Mouse (Mus musculus) retina, postnatal 7 days (tissue): Measurements from ENCODE around the gene Mrpl49.

Source experiments
- DNase-seq: peaks from one replicate; pipeline ENCODE4 v3.0.0-alpha.2; 2012; ENCODE audit warnings: low read depth, low spot score

Gene Mrpl49

GRCm38 (mm10) chr19:6037695-6038094 is 19.9 kb downstream of the Mrpl49 start:
- DNase-seq, result no peak

DNA sequence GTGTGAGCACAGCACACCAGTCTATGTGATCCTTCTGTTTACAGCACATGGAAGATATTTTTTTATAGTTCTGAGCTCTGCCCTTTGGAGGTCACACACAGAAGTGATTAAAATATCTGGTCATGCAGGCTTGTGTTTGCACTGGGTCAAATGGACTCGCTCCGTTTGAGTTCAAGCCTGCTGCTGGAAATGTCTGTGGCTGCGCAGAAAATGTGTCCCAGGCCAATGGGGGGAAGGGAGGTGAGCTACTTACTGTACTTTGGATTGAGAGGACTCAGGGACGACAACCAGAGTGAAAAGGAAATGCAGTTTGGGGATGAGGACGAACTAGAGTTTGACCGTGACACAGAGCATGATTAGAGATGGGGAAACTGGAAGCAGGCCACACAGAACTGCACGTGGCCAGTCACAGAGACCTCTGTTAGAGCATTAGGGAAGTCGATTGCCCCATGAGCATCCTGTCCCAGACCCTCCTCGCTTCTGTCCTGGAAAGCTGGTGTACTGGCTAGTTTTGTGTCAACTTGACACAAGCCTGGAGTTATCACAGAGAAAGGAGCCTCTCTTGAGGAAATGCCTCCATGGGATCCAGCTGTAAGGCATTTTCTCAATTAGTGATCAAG is 21.5 kb downstream of the Mrpl49 start:
- DNase-seq, result no peak

DNA sequence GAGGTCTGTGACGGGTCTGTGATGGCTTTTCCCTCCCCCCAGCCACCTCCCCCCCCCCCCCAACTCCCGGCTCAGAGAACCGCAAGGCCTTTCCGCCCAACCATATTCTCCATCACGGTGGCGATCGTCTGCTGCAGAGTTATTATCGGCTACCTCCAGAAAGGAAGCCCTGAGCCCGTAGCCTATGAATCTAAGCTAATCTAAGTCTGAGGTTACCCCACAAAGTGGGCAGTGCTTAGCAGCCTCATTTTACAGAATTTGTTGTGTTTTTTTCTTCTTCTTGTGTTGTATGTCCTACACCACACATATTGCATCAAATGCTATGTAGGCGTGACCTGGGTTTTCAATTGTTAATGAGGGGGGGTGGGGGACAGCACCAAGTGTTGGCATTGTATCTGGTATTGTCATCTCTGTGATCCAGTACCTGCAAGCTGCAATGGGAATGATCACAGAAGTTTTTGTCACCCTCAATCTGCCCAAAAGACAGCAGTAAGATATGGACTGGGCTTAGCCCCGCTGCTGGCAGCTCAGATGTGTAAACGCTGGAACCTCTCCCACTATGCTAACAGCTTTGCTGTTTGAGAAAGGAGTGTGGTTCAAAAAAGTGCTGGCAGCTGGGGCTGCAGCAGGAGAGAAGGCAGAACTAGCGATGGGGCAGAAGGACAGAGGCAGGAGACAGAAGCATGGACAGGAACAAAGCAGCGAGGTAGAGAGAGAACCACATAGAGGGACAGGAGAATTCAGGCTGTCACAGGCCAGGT is 26.9 kb downstream of the Mrpl49 start:
- DNase-seq, result no peak

DNA sequence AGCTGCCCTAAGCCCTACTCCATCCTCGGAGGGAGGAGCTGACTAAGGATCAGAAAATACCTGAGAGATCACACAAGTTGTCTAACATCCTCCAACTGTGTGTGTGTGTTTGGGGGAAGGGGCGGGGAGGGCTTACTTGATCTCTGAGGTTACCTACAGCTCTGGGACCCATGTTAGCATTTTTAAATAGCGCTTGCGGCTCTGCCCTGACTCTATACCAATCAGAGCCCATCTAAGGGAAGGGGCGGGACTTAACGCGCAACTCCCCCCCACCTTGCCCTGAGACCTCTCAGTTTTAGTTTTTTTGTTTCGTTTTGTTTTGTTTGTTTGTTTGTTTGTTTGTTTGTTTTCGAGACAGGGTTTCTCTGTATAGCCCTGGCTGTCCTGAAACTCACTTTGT is 28.2 kb downstream of the Mrpl49 start:
- no peak for DNase-seq

GRCm38 (mm10) chr19:6028991-6029390 is 28.6 kb downstream of the Mrpl49 start:
- DNase-seq, result no peak

DNA sequence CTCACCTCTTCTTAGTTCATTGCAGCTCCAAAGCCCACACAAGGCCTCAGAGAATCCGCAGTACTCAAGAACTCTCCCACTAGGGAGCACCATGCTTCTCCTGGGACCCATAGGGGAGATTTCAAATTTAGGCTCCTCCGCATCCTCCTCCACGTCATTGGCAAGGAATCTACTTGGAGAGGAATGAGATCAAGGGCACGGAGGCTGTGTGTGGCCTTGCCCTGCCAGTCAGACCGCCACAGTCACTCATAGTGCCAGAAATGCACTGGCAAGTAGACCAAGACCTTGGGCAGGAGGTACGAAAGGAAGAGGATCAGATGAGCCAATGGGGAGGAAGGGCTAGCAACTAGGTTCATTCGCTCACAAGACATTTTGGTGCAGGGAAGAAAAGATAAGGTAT is 33.7 kb downstream of the Mrpl49 start:
- DNase-seq, result no peak

- DNase-seq, result no peak
Observed at GRCm38 (mm10) chr19:6023059-6023458, 34.5 kb downstream of the Mrpl49 start.

- DNase-seq, result no peak
Observed at GRCm38 (mm10) chr19:6020276-6020675, 37.3 kb downstream of the Mrpl49 start.

GRCm38 (mm10) chr19:6018142-6019089 is 39.2 kb downstream of the Mrpl49 start:
- peak; percentile 72 for DNase-seq

- DNase-seq, result no peak
Observed at GRCm38 (mm10) chr19:6016532-6016931, 41.1 kb downstream of the Mrpl49 start.

DNA sequence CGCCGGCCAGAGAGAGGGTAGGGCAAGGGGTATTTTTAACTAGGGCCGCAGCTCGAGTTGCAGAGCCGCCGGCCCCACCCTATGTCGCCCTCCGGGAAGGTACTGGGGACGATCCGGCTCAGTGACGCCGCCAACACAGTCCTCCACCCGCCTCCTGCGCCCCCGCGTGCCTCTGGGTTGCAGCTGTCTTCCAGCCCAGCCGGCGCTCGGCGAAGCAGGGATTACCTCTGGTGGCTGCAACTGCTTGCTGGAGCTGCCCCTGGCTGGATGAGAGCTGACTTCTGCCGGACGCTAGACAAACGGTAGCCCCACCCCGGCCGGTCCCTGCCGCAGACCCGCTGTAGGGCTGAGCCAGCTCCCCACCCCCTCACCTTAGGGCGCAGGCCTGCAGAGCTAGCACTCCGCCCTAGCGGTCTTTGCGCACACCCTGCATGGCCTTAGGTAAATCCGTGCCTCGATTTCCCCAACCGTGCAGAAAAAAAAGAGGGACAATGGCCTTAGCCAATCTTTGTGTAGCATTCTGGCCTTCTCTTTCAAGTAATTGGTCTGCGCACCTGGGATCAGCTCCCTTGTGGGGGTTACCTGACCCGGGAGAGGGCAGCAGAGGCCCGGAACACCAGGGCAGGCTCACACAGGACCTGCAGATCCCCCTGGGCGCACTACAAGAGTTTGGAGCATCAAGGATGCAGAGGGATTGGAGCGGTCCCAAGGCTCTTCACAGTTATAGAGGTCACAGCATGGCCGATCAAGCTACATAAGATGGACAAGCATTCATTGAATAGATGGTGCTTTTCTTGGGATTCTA is 41.9 kb downstream of the Mrpl49 start, which contains the start of gene Capn1:
Gene Capn1, minus strand, starts transcription at position 387 of the 805 bp plus-strand sequence.
- DNase-seq, result peak; percentile 53

DNA sequence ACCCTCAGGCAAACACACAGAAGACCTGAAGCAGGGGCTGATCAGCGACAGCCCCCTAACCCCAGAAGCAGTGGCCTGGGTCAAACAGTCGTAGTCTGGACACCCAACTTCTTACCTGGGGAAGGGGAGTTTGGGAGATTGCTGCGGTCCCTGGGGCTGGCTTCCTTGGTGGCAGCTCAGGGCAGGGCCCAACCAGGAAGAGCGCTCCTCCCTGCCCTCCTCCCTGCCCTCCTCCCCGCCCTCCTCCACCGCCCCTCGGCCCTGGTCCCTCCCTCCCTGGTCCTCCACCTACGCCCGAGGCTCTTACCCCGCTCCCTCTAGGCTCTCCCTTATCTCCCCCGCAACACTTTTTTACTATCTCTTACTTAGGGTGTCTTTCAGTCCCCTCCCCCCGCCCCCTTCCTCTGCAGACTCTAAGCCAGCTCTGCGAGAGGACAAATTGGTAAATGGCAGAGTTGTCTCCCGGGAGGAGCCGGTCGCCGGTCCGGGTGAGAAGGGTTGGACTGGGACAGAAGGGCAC is 42.5 kb downstream of the Mrpl49 start:
- DNase-seq, result no peak

DNA sequence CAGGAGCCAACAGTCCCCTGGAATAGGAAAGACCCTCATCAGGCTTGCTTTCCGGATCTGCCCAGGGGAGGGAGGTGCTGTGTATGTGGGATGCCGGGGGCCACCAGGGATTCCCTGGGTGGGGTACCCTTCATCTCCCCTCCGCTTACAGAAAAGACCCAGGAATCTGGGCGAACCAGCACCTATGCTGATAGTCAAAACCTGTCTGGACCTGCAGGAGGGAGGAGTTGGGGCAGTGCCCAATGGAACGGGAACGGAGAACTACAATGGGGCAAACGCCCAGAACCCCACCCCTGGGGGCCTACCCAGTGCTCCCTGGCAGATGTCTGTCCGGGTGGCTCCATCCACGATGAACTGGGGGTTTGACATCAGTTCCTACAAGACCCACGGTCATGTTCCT is 43.9 kb downstream of the Mrpl49 start:
- no peak for DNase-seq

GRCm38 (mm10) chr19:6009137-6009536 is 48.4 kb downstream of the Mrpl49 start:
- DNase-seq, result no peak

- DNase-seq, result no peak
Observed at GRCm38 (mm10) chr19:6007013-6007412, 50.6 kb downstream of the Mrpl49 start.

DNA sequence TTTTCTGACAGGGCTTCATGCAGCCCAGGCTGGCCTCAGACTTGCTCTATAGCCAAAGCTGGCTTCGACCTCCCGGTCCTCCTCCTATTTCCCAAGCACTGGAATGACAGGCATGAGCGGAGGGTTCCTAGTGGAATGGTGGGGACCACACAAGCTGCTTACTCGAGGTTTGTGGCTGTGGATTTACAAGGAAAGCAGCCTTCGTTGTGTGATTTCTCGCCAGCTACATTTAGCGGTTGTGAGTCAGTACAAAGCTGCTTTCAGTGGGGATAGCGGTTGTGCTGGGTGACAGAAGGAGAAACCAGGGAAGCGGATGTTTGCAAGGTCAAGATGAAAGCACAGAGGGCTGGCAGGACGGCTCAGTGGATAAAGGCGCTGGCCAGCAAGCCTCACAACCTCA is 52.0 kb downstream of the Mrpl49 start:
- DNase-seq, result no peak
